Mouse (Mus musculus) macrophage (primary cell): Measurements from ENCODE around the gene C1qb. TPM values are rescaled to one million over a fixed set of nuclear protein-coding genes. Genes with fewer than 3 reads are reported as not detected.

Experiments
- polyA plus RNA-seq: library from polyadenylated mRNA; stranded (reverse); fragments of 250-400 nt; gene quantifications from 3 replicates; pipeline ENCODE4 v1.2.4, GENCODE M21; 2018; ENCODE audit warnings: inconsistent platforms

Gene C1qb
- polyA plus RNA-seq, 1 experiment from 2014 or later: 3,433 TPM

Other genes with a start within 250 kb of the C1qb start
- gene Ephb2, start 50.2 kb downstream of the C1qb start, polyA plus RNA-seq: 0.07 to 0.10 TPM in 2 of 3 replicates, not detected in the other
- 1,305 to 3,254 TPM (median 2,696 TPM) in 3 replicates for gene C1qc, start 6.9 kb upstream of the C1qb start, polyA plus RNA-seq
- 239 to 760 TPM (median 518 TPM) in 3 replicates for gene C1qa, start 12.6 kb upstream of the C1qb start, polyA plus RNA-seq
- not detected in 3 replicates for gene Epha8, start 70.6 kb upstream of the C1qb start, polyA plus RNA-seq
- gene Zbtb40, start 162.6 kb upstream of the C1qb start, polyA plus RNA-seq: 2.4 to 4.8 TPM (median 4.3 TPM) in 3 replicates